Mouse (Mus musculus): ENCODE measurements around the gene Taf11. TPM values are rescaled to one million over a fixed set of nuclear protein-coding genes. Genes with fewer than 3 reads are reported as not detected.
A peak's percentile ranks its signal among the peaks of the same experiment; 100 is the strongest.

Gene Taf11
- 67.1 and 72.7 TPM in 2 replicates for polyA plus RNA-seq (2015; fragmentation: Nextera tagmentation; extraction: Ambion mirVana)

DNA sequence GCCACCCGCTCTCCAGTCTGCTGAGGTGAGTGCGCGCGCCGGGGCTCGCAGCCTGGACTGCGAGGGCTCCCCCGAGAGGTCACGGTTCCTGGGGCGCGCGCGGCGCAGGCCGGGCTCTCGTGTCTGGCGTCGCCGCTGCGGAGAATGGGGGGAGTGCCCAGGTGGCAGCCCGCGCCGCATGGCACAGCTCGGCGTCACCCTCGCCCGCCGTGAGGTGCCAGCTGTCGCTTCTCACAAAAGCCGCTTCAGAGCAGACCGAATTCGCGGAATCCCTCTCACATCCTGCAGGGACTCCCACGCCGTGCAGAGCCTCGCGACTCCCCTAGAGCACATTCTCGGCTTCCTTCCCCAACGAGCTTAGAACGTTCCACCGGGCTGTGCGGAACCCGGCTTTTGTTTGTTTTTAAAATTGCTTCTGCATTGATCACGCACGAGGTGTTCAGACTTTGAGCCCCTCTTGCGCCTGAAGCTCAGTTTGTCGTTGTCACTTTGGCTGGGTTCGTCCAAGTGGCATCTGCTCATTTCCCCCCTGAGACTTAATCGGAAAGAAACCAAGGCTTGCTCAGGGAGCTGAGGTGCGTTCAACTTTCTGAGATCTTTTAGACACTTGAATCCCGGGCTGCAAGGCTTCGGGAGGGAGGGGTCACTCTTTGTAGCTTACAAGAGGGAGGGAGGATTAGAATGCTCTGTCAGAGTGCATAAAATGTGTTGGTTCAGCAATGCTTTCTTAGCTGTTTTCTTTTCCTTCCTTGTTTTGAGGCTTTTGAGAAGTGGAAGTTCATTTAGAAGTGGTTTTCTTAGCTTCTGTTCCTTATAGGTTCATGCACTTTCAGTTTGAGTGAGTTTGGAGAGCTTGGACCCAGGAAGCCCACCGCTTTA, at the start of gene Taf11:
Gene Taf11 (minus strand): TSS at position 223 of the 879 bp plus-strand sequence.
- Histone ChIP-seq H3K36me3 (ENCODE audit: control insufficient read depth, insufficient read depth) (no peaks in the 10 kb centered on the region), H3K4me1 (replicated peaks; ENCODE audit: control insufficient read depth, insufficient read depth, low read length) (peaks cover 42% of the 10 kb centered on the region), H3K4me3 (replicated peaks; ENCODE audit: low read length) (peak within 1 kb of the TSS; percentile 64), H3K9ac (replicated peaks; ENCODE audit: low read depth, low read length) (peak within 1 kb of the TSS; percentile 83), H3K4me2 (ENCODE audit: low read length) (peak within 1 kb of the TSS; percentile 98), H3K27me3 (replicated peaks; ENCODE audit: control insufficient read depth, insufficient read depth, low read length) (no peaks in the 10 kb centered on the region), H3K9me3 (ENCODE audit: control insufficient read depth, low read length) (no peaks in the 10 kb centered on the region), H3K27ac (ENCODE audit: low read length) (peak within 1 kb of the TSS; percentile 82)
- peak; percentile 63 for ATAC-seq
- 1% methylated on average over 53 of the region's 53 CpGs for WGBS

DNA sequence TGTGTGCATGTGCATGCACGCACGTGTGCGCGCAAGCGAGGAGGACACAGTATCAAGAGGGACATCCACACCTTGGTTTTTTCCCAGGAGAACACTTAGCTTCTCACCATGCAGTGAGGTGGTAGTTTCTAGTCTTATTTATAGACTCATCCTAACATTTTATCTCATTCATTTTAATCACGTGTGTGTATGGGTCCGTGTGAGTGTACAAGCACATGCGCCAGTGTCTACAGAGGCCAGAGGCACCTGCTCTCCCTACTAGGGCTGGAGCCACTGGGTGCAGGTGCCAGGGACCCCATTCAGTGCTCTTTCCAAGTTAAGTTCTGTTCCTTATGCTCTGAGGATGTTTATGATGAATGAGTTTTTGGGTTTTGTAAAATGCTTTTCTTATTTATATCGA, 48.0 kb upstream of the Taf11 start:
- Histone ChIP-seq H3K9me3 (ENCODE audit: control insufficient read depth, low read length) (no peaks in the 10 kb centered on the region), H3K9ac (replicated peaks; ENCODE audit: low read depth, low read length) (no peak overlapping the region), H3K27ac (ENCODE audit: low read length) (no peak overlapping the region), H3K4me1 (replicated peaks; ENCODE audit: control insufficient read depth, insufficient read depth, low read length) (peaks cover 8% of the 10 kb centered on the region), H3K4me3 (replicated peaks; ENCODE audit: low read length) (no peak overlapping the region), H3K27me3 (replicated peaks; ENCODE audit: control insufficient read depth, insufficient read depth, low read length) (no peaks in the 10 kb centered on the region), H3K36me3 (ENCODE audit: control insufficient read depth, insufficient read depth) (no peaks in the 10 kb centered on the region), H3K4me2 (ENCODE audit: low read length) (no peak overlapping the region)
- WGBS, result 95% methylated on average over 9 of the region's 9 CpGs
- no peak for ATAC-seq

DNA sequence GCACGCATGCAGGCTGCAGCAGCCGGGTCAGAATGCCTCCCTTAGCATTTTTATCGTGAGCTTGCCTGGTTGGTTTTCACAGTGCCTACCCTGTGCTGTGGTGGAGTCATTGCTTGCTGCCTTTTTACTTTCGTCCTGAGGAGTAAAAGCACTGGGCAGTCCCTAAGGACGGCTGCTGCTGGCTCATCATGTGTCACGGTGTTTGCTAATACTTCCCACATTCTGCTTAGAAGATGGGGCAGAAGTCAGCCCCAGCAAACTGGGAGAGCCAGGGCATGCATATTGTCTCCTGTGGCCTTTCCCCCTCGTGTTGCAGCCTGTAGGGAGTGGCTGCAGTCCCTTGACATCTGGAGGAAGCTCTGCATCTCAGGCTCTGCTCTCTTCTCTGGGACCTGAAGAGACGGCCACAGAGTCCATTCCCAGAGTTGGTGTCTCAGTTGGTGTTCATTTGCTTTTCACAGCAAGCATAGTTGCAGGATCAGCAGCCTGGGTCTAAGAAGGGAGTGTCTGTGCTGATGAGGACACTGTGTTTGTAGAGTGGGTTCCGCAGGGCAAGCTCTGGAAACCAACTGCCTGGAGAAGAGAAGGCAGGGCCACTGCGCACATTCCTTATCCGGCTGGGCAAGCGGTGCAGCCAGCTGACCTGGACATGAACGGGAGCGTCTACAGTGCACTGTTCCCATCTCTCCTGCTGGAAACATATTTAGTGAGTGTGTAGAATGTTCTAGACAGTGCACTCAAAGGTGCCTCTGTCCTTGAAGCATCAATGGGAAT, 45.2 kb upstream of the Taf11 start:
- Histone ChIP-seq H3K4me2 (ENCODE audit: low read length) (no peak overlapping the region), H3K27me3 (replicated peaks; ENCODE audit: control insufficient read depth, insufficient read depth, low read length) (no peaks in the 10 kb centered on the region), H3K4me1 (replicated peaks; ENCODE audit: control insufficient read depth, insufficient read depth, low read length) (peaks cover under 1% of the 10 kb centered on the region; the same call in 1 of the 2 replicates), H3K36me3 (ENCODE audit: control insufficient read depth, insufficient read depth) (no peaks in the 10 kb centered on the region), H3K27ac (ENCODE audit: low read length) (no peak overlapping the region), H3K9ac (replicated peaks; ENCODE audit: low read depth, low read length) (no peak overlapping the region), H3K9me3 (ENCODE audit: control insufficient read depth, low read length) (no peaks in the 10 kb centered on the region), H3K4me3 (replicated peaks; ENCODE audit: low read length) (no peak overlapping the region)
- whole genome bisulfite sequencing, result 81% methylated on average over 14 of the region's 14 CpGs
- no peak for ATAC-seq

DNA sequence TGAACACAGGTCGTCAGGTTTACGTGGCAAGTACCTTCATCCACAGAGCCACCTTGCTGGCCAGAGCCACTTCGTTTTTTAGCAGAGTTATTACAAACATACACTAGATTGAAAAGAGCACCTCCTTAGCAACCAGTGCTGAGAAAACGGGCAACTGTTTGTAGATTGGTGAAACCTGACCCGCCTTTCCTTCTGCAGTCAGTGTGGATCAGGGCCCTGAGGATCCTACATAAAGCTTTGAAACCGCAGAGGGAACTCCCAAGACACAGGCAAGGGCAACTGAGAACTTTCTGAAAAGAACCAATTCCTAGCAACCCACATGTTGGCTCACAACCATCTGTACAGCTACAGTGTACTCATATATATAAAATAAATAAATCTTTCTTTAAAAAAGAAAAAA, 43.5 kb upstream of the Taf11 start:
- H3K4me2 ChIP-seq (ENCODE audit: low read length), result no peak overlapping the region
- H3K4me3 ChIP-seq (replicated peaks; ENCODE audit: low read length), result no peak overlapping the region
- no peaks in the 10 kb centered on the region for H3K9me3 ChIP-seq (ENCODE audit: control insufficient read depth, low read length)
- no peak for ATAC-seq
- 84% methylated on average over 6 of the region's 6 CpGs for WGBS
- no peaks in the 10 kb centered on the region; the same call in 1 of the 2 replicates for H3K4me1 ChIP-seq (replicated peaks; ENCODE audit: control insufficient read depth, insufficient read depth, low read length)
- no peak overlapping the region for H3K27ac ChIP-seq (ENCODE audit: low read length)
- no peaks in the 10 kb centered on the region for H3K27me3 ChIP-seq (replicated peaks; ENCODE audit: control insufficient read depth, insufficient read depth, low read length)
- H3K9ac ChIP-seq (replicated peaks; ENCODE audit: low read depth, low read length), result no peak overlapping the region
- no peaks in the 10 kb centered on the region for H3K36me3 ChIP-seq (ENCODE audit: control insufficient read depth, insufficient read depth)

DNA sequence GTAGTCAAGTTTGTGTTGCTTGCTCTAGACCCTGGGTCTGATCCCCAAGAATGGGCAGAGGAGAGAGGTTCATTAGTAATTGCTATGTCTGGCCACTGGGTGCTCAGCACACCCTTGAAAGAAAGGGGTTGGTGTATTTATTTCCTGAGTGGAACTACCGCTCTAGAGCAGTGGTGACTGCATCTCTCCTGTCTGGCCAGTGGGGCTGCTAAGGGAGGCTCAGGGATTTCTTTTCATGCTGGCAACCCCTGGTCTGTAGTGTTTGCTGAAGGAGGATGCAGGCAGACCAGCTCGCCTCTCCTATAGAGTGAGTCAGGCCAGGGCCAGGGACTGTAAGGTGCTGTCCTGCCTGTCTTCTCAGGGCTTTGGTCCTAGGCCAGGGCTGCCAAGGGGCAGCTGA, 37.5 kb upstream of the Taf11 start:
- peaks cover 17% of the 10 kb centered on the region for H3K4me1 ChIP-seq (replicated peaks; ENCODE audit: control insufficient read depth, insufficient read depth, low read length)
- no peak overlapping the region for H3K4me3 ChIP-seq (replicated peaks; ENCODE audit: low read length)
- H3K9me3 ChIP-seq (ENCODE audit: control insufficient read depth, low read length), result no peaks in the 10 kb centered on the region
- no peaks in the 10 kb centered on the region for H3K27me3 ChIP-seq (replicated peaks; ENCODE audit: control insufficient read depth, insufficient read depth, low read length)
- no peak overlapping the region for H3K9ac ChIP-seq (replicated peaks; ENCODE audit: low read depth, low read length)
- 77% methylated on average over 2 of the region's 2 CpGs for WGBS
- H3K4me2 ChIP-seq (ENCODE audit: low read length), result no peak overlapping the region
- ATAC-seq, result no peak
- no peak overlapping the region for H3K27ac ChIP-seq (ENCODE audit: low read length)
- H3K36me3 ChIP-seq (ENCODE audit: control insufficient read depth, insufficient read depth), result no peaks in the 10 kb centered on the region

GRCm38 (mm10) chr17:27946371-27946770, 36.7 kb upstream of the Taf11 start:
- H3K9ac ChIP-seq (replicated peaks; ENCODE audit: low read depth, low read length), result no peak overlapping the region
- no peaks in the 10 kb centered on the region for H3K36me3 ChIP-seq (ENCODE audit: control insufficient read depth, insufficient read depth)
- no peaks in the 10 kb centered on the region for H3K27me3 ChIP-seq (replicated peaks; ENCODE audit: control insufficient read depth, insufficient read depth, low read length)
- peaks cover 17% of the 10 kb centered on the region for H3K4me1 ChIP-seq (replicated peaks; ENCODE audit: control insufficient read depth, insufficient read depth, low read length)
- no peaks in the 10 kb centered on the region for H3K9me3 ChIP-seq (ENCODE audit: control insufficient read depth, low read length)
- no peak for ATAC-seq
- no peak overlapping the region for H3K4me3 ChIP-seq (replicated peaks; ENCODE audit: low read length)
- no peak overlapping the region for H3K27ac ChIP-seq (ENCODE audit: low read length)
- H3K4me2 ChIP-seq (ENCODE audit: low read length), result no peak overlapping the region
- WGBS, result 78% methylated on average over 8 of the region's 8 CpGs

GRCm38 (mm10) chr17:27945546-27946216, 36.0 kb upstream of the Taf11 start:
- H3K9me3 ChIP-seq (ENCODE audit: control insufficient read depth, low read length), result no peaks in the 10 kb centered on the region
- no peaks in the 10 kb centered on the region for H3K36me3 ChIP-seq (ENCODE audit: control insufficient read depth, insufficient read depth)
- no peak for ATAC-seq
- H3K4me1 ChIP-seq (replicated peaks; ENCODE audit: control insufficient read depth, insufficient read depth, low read length), result peaks cover 19% of the 10 kb centered on the region
- 8% methylated on average over 6 of the region's 6 CpGs for WGBS
- peak overlapping the region; percentile 67 for H3K27ac ChIP-seq (ENCODE audit: low read length)
- no peak overlapping the region for H3K9ac ChIP-seq (replicated peaks; ENCODE audit: low read depth, low read length)
- H3K4me2 ChIP-seq (ENCODE audit: low read length), result no peak overlapping the region
- H3K4me3 ChIP-seq (replicated peaks; ENCODE audit: low read length), result no peak overlapping the region
- no peaks in the 10 kb centered on the region for H3K27me3 ChIP-seq (replicated peaks; ENCODE audit: control insufficient read depth, insufficient read depth, low read length)

GRCm38 (mm10) chr17:27942131-27942530, 32.5 kb upstream of the Taf11 start:
- Histone ChIP-seq H3K36me3 (ENCODE audit: control insufficient read depth, insufficient read depth) (no peaks in the 10 kb centered on the region), H3K9ac (replicated peaks; ENCODE audit: low read depth, low read length) (no peak overlapping the region), H3K9me3 (ENCODE audit: control insufficient read depth, low read length) (no peaks in the 10 kb centered on the region), H3K4me3 (replicated peaks; ENCODE audit: low read length) (no peak overlapping the region), H3K4me2 (ENCODE audit: low read length) (no peak overlapping the region), H3K4me1 (replicated peaks; ENCODE audit: control insufficient read depth, insufficient read depth, low read length) (peaks cover 39% of the 10 kb centered on the region), H3K27ac (ENCODE audit: low read length) (no peak overlapping the region), H3K27me3 (replicated peaks; ENCODE audit: control insufficient read depth, insufficient read depth, low read length) (no peaks in the 10 kb centered on the region)
- ATAC-seq, result no peak
- WGBS, result 88% methylated on average over 4 of the region's 4 CpGs

- H3K4me1 ChIP-seq (replicated peaks; ENCODE audit: control insufficient read depth, insufficient read depth, low read length), result peaks cover 39% of the 10 kb centered on the region
- ATAC-seq, result no peak
- H3K27ac ChIP-seq (ENCODE audit: low read length), result no peak overlapping the region
- no peaks in the 10 kb centered on the region for H3K36me3 ChIP-seq (ENCODE audit: control insufficient read depth, insufficient read depth)
- 78% methylated on average over 2 of the region's 2 CpGs for WGBS
- H3K4me3 ChIP-seq (replicated peaks; ENCODE audit: low read length), result no peak overlapping the region
- H3K9ac ChIP-seq (replicated peaks; ENCODE audit: low read depth, low read length), result no peak overlapping the region
- no peaks in the 10 kb centered on the region for H3K9me3 ChIP-seq (ENCODE audit: control insufficient read depth, low read length)
- H3K4me2 ChIP-seq (ENCODE audit: low read length), result no peak overlapping the region
- H3K27me3 ChIP-seq (replicated peaks; ENCODE audit: control insufficient read depth, insufficient read depth, low read length), result no peaks in the 10 kb centered on the region
Measured at GRCm38 (mm10) chr17:27941698-27942097, 32.1 kb upstream of the Taf11 start.

Measured in forebrain, embryonic 16.5 days (tissue).